Mouse (Mus musculus): ENCODE data around the gene Cyb5b. TPM values are rescaled to one million over a fixed set of nuclear protein-coding genes. Genes with fewer than 3 reads are reported as not detected.
A peak's percentile ranks its signal among the peaks of the same experiment; 100 is the strongest.

Gene Cyb5b
- total and polyA plus RNA-seq, 3 experiments = 33.2 to 41.1 (median 38.8) TPM

- Histone ChIP-seq H3K4me1 (ENCODE audit: control insufficient read depth, insufficient read depth, low read length) (no peaks in the 10 kb centered on the region), H3K4me3 (no peak overlapping the region), H3K9ac (ENCODE audit: low read depth, low read length) (no peak overlapping the region), H3K79me2 (replicated peaks; ENCODE audit: control insufficient read depth, insufficient read depth, low read length) (no peaks in the 10 kb centered on the region), H3K27me3 (ENCODE audit: control insufficient read depth, insufficient read depth, low read length) (no peaks in the 10 kb centered on the region), H3K36me3 (ENCODE audit: control insufficient read depth, insufficient read depth, low read length) (no peaks in the 10 kb centered on the region; the same call in none of the 2 replicates), H3K27ac (no peak overlapping the region)
- WGBS = 68% methylated on average over 15 of the region's 15 CpGs
- intact Hi-C loops (cut with DNase I) = no loop called here
- TF ChIP-seq EP300 (IDR thresholded peaks at IDR 0.05; ENCODE audit: insufficient read depth, low read depth, low read length) = no peak
- no peak for TF ChIP-seq POLR2A (IDR thresholded peaks at IDR 0.05; ENCODE audit: insufficient read depth, low read depth, low read length)
- no peak for DNase-seq
Observed at GRCm38 (mm10) chr8:107186659-107187390, 36.4 kb downstream of the Cyb5b start.

- Histone ChIP-seq H3K79me2 (replicated peaks; ENCODE audit: control insufficient read depth, insufficient read depth, low read length) (no peaks in the 10 kb centered on the region), H3K27me3 (ENCODE audit: control insufficient read depth, insufficient read depth, low read length) (no peaks in the 10 kb centered on the region), H3K4me3 (no peak overlapping the region), H3K9ac (ENCODE audit: low read depth, low read length) (no peak overlapping the region), H3K4me1 (ENCODE audit: control insufficient read depth, insufficient read depth, low read length) (no peaks in the 10 kb centered on the region), H3K36me3 (ENCODE audit: control insufficient read depth, insufficient read depth, low read length) (no peaks in the 10 kb centered on the region; the same call in none of the 2 replicates), H3K27ac (no peak overlapping the region)
- no peak for DNase-seq
- no peak for TF ChIP-seq POLR2A (IDR thresholded peaks at IDR 0.05; ENCODE audit: insufficient read depth, low read depth, low read length)
- no peak for TF ChIP-seq EP300 (IDR thresholded peaks at IDR 0.05; ENCODE audit: insufficient read depth, low read depth, low read length)
- no peak for TF ChIP-seq CTCF (IDR thresholded peaks at IDR 0.05)
- 42% methylated on average over 5 of the region's 5 CpGs for WGBS
- intact Hi-C loops (cut with DNase I) = no loop called here
Observed at GRCm38 (mm10) chr8:107187631-107188030, 37.2 kb downstream of the Cyb5b start.

GRCm38 (mm10) chr8:107192631-107193030, 42.2 kb downstream of the Cyb5b start:
- intact Hi-C loops (cut with DNase I) = no loop called here
- 65% methylated on average over 8 of the region's 8 CpGs for WGBS
- Histone ChIP-seq H3K27ac (no peak overlapping the region), H3K36me3 (ENCODE audit: control insufficient read depth, insufficient read depth, low read length) (no peaks in the 10 kb centered on the region; the same call in 1 of the 2 replicates), H3K79me2 (replicated peaks; ENCODE audit: control insufficient read depth, insufficient read depth, low read length) (no peaks in the 10 kb centered on the region), H3K4me3 (no peak overlapping the region), H3K27me3 (ENCODE audit: control insufficient read depth, insufficient read depth, low read length) (no peaks in the 10 kb centered on the region), H3K4me1 (ENCODE audit: control insufficient read depth, insufficient read depth, low read length) (no peaks in the 10 kb centered on the region), H3K9ac (ENCODE audit: low read depth, low read length) (no peak overlapping the region)
- no peak for DNase-seq
- TF ChIP-seq POLR2A (IDR thresholded peaks at IDR 0.05; ENCODE audit: insufficient read depth, low read depth, low read length) (no peak), EP300 (IDR thresholded peaks at IDR 0.05; ENCODE audit: insufficient read depth, low read depth, low read length) (no peak), CTCF (IDR thresholded peaks at IDR 0.05) (no peak)

GRCm38 (mm10) chr8:107193331-107193730, 42.9 kb downstream of the Cyb5b start:
- Histone ChIP-seq H3K4me3 (no peak overlapping the region), H3K9ac (ENCODE audit: low read depth, low read length) (no peak overlapping the region), H3K79me2 (replicated peaks; ENCODE audit: control insufficient read depth, insufficient read depth, low read length) (no peaks in the 10 kb centered on the region), H3K27ac (no peak overlapping the region), H3K27me3 (ENCODE audit: control insufficient read depth, insufficient read depth, low read length) (no peaks in the 10 kb centered on the region), H3K36me3 (ENCODE audit: control insufficient read depth, insufficient read depth, low read length) (no peaks in the 10 kb centered on the region), H3K4me1 (ENCODE audit: control insufficient read depth, insufficient read depth, low read length) (no peaks in the 10 kb centered on the region)
- TF ChIP-seq CTCF (IDR thresholded peaks at IDR 0.05) (no peak), POLR2A (IDR thresholded peaks at IDR 0.05; ENCODE audit: insufficient read depth, low read depth, low read length) (no peak), EP300 (IDR thresholded peaks at IDR 0.05; ENCODE audit: insufficient read depth, low read depth, low read length) (no peak)
- no peak for DNase-seq
- intact Hi-C loops (cut with DNase I) = no loop called here
- 86% methylated on average over 6 of the region's 6 CpGs for WGBS

- no peak for DNase-seq
- no peaks in the 10 kb centered on the region for H3K27me3 ChIP-seq (ENCODE audit: control insufficient read depth, insufficient read depth, low read length)
- H3K4me3 ChIP-seq = no peak overlapping the region
- no peaks in the 10 kb centered on the region for H3K36me3 ChIP-seq (ENCODE audit: control insufficient read depth, insufficient read depth, low read length)
- intact Hi-C loops (cut with DNase I) = no loop called here
- no peak for TF ChIP-seq POLR2A (IDR thresholded peaks at IDR 0.05; ENCODE audit: insufficient read depth, low read depth, low read length)
- no peak for TF ChIP-seq EP300 (IDR thresholded peaks at IDR 0.05; ENCODE audit: insufficient read depth, low read depth, low read length)
- peak; percentile 24; the same call in 1 of the 2 replicates for TF ChIP-seq CTCF (IDR thresholded peaks at IDR 0.05)
- no peak overlapping the region for H3K27ac ChIP-seq
- 86% methylated on average over 14 of the region's 14 CpGs for WGBS
- no peaks in the 10 kb centered on the region for H3K79me2 ChIP-seq (replicated peaks; ENCODE audit: control insufficient read depth, insufficient read depth, low read length)
- no peaks in the 10 kb centered on the region for H3K4me1 ChIP-seq (ENCODE audit: control insufficient read depth, insufficient read depth, low read length)
- H3K9ac ChIP-seq (ENCODE audit: low read depth, low read length) = no peak overlapping the region
Observed at GRCm38 (mm10) chr8:107194786-107195451, 44.5 kb downstream of the Cyb5b start.

Measured in heart, adult 2 months (tissue).